Mouse (Mus musculus) forebrain, embryonic 14.5 days (tissue): ENCODE measurements at regions not wholly inside any gene's neighbourhood (a gene's known extent, or its start where the extent isn't known, plus 50 kb on each side); places are given as distances from the start of the nearest gene placed in this dataset.

Experiments used
- ATAC-seq: fragments of 200-750 bp; cut with Nextera tagmentation; 2 replicates; pipeline ENCODE4 v1.8.0; 2017; ENCODE audit warnings: mild to moderate bottlenecking, moderate library complexity
- DNase-seq: peaks from one replicate; pipeline ENCODE4 v3.0.0-alpha.2; 2015; ENCODE audit warnings: low spot score
- H3K27ac ChIP-seq: fragments of 300-500 bp; sonication (generic); 2 replicates; pipeline ENCODE4 v1.5.1; 2014; ENCODE audit warnings: low read depth, mild to moderate bottlenecking, control low read depth, low read length, moderate library complexity
- H3K27me3 ChIP-seq: fragments of 300-500 bp; sonication (generic); replicated peaks from 2 replicates; pipeline ENCODE4 v1.6.1; 2014; ENCODE audit warnings: low read length, control low read depth, mixed read lengths; ENCODE audit not compliant: control insufficient read depth, insufficient read depth
- H3K36me3 ChIP-seq: fragments of 300-500 bp; sonication (generic); 2 replicates; pipeline ENCODE4 v1.6.1; 2014; ENCODE audit warnings: low read length, control low read depth; ENCODE audit not compliant: control insufficient read depth, insufficient read depth
- H3K4me1 ChIP-seq: fragments of 300-500 bp; sonication (generic); 2 replicates; pipeline ENCODE4 v1.6.1; 2014; ENCODE audit warnings: antibody characterized with exemption, low read length, control low read depth; ENCODE audit not compliant: control insufficient read depth, insufficient read depth
- H3K4me2 ChIP-seq: fragments of 300-500 bp; sonication (generic); 2 replicates; pipeline ENCODE4 v1.6.1; 2014; ENCODE audit warnings: mild to moderate bottlenecking, control low read depth, low read length
- H3K4me3 ChIP-seq: fragments of 300-500 bp; sonication (generic); 2 replicates; pipeline ENCODE4 v1.5.1; 2014; ENCODE audit warnings: low read depth, low read length, control low read depth
- H3K9ac ChIP-seq: fragments of 300-500 bp; sonication (generic); 2 replicates; pipeline ENCODE4 v1.6.1; 2014; ENCODE audit warnings: mild to moderate bottlenecking, low read length, control low read depth, moderate library complexity
- H3K9me3 ChIP-seq: fragments of 300-500 bp; sonication (generic); replicated peaks from 2 replicates; pipeline ENCODE4 v1.6.1; 2016; ENCODE audit warnings: low read length, control low read depth, mixed read lengths; ENCODE audit not compliant: control insufficient read depth
- WGBS: fragments of 180-500 bp; shearing (Covaris S2); extraction: QIAGEN DNeasy Blood & Tissue Kit; methylation state at CpG from one replicate; pipeline ENCODE4 v1.1.7; 2014; 5-methylcytosine and 5-hydroxymethylcytosine counted together

GRCm38 (mm10) chr15:27374517-27374916 is 92.0 kb upstream of the Ank start:
- 70% methylated on average over 1 of the region's 1 CpGs for WGBS
- ATAC-seq (no peak), DNase-seq (no peak)

DNA sequence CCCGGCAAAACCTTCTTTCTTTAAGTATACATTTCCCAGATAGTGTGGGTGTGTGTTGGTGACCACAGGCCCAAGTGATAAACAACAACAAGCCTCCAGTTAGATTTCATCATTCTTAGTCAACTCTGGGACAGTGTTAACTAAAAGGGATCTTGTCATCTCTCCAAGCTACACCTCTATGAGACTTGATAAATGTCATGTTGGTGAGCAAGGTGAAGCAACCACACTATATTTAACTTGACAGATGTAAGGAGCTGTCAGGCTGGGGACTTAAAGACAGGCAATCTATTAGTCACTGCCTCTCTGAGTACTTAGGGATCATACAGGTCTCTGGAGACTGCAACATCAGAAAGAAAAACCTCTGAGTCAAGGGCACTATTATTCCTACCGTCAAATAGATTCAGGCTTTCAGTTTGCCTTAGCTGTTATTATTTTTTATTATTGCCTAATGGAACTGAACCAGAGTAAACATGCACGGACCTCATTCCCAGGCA is 87.8 kb upstream of the Ank start:
- no peak overlapping the region for H3K27ac ChIP-seq
- no peak overlapping the region for H3K9ac ChIP-seq
- no peaks in the 10 kb centered on the region for H3K36me3 ChIP-seq
- WGBS, result 91% methylated on average over 3 of the region's 3 CpGs
- ATAC-seq (no peak), DNase-seq (no peak)
- no peaks in the 10 kb centered on the region for H3K9me3 ChIP-seq
- no peak overlapping the region for H3K4me2 ChIP-seq
- H3K4me3 ChIP-seq, result no peak overlapping the region
- no peaks in the 10 kb centered on the region for H3K4me1 ChIP-seq
- H3K27me3 ChIP-seq, result no peaks in the 10 kb centered on the region

More at GRCm38 (mm10) chr15:27374517-27374916, 92.0 kb upstream of the Ank start:
- no peak overlapping the region for H3K9ac ChIP-seq
- no peaks in the 10 kb centered on the region for H3K4me1 ChIP-seq
- H3K4me2 ChIP-seq, result no peak overlapping the region
- H3K27ac ChIP-seq, result no peak overlapping the region
- no peaks in the 10 kb centered on the region for H3K36me3 ChIP-seq
- no peaks in the 10 kb centered on the region for H3K27me3 ChIP-seq
- no peaks in the 10 kb centered on the region for H3K9me3 ChIP-seq
- H3K4me3 ChIP-seq, result no peak overlapping the region

DNA sequence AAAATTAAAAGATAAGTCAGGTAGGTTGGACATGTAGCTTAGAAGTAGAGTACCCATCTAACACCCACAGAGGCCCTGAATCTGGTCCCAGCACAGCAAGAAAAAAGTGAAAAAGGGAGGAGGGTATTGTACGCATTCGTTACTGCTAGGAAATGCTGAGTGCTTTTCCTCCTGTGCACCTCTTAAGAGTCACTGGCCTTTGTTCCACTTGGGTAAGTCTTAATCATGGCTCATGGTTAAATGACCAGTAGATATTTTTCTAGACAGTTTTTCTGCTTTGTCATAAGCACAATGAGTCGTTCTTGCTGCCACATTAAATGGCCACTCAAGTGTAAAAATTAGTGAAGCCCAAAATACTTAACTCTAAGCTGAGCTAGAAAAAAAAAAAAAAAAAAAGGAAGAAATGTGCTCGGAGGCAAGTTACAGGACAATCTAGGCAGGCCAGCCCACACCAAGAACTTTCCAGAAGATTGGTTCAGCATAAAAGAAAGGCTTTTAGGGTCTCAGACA is 86.0 kb upstream of the Ank start:
- Histone ChIP-seq H3K9ac (no peak overlapping the region), H3K27ac (no peak overlapping the region), H3K4me2 (no peak overlapping the region), H3K4me1 (no peaks in the 10 kb centered on the region), H3K9me3 (no peaks in the 10 kb centered on the region), H3K36me3 (no peaks in the 10 kb centered on the region), H3K27me3 (no peaks in the 10 kb centered on the region), H3K4me3 (no peak overlapping the region)
- 29% methylated on average over 4 of the region's 4 CpGs for WGBS
- ATAC-seq, result no peak
- DNase-seq, result no peak

DNA sequence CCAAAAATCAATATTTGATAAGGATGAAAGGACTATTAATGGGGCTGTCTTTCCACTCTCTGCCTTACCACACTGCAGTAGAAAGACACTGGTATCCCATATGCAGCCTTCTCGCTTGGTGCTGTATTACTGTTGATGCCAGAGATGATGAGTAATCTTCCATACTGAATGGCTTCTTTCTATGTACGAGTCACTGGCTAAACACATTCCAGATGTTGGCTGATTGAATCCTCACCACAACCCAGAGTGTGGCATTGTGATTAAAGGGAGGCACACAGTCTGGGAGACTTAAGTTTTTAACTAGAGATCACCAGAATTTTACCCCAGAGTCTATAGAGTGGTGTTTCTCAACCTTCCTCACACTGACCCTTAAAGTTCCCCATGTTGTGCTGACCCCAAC is 84.9 kb upstream of the Ank start:
- ATAC-seq (no peak), DNase-seq (no peak)
- no peaks in the 10 kb centered on the region for H3K27me3 ChIP-seq
- no peaks in the 10 kb centered on the region for H3K4me1 ChIP-seq
- H3K27ac ChIP-seq, result no peak overlapping the region
- H3K36me3 ChIP-seq, result no peaks in the 10 kb centered on the region
- H3K4me3 ChIP-seq, result no peak overlapping the region
- WGBS, result 84% methylated on average over 2 of the region's 2 CpGs
- H3K9ac ChIP-seq, result no peak overlapping the region
- no peak overlapping the region for H3K4me2 ChIP-seq
- no peaks in the 10 kb centered on the region for H3K9me3 ChIP-seq

DNA sequence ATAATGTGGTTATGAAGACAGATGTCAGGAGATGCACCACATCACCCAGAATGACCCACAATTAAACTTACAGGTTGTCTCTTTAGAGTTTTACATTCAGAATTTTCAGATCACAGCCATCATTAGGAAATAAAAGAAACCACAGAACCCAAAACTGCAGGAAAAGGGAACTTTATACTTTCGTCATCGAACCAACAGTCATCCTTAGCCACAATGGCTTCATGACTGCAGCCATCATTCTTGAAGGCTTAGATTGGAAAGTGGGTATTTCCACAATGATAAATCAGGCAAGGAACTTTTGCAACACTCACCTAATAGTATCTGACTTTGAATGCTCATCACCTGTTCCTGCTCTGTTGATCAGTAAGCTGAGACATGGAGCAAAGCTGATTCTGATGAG is 75.9 kb upstream of the Ank start:
- Histone ChIP-seq H3K36me3 (no peaks in the 10 kb centered on the region), H3K4me3 (no peak overlapping the region), H3K4me2 (no peak overlapping the region), H3K27ac (no peak overlapping the region), H3K9ac (no peak overlapping the region), H3K9me3 (no peaks in the 10 kb centered on the region; the same call in 1 of the 2 replicates), H3K4me1 (no peaks in the 10 kb centered on the region), H3K27me3 (no peaks in the 10 kb centered on the region)
- ATAC-seq (no peak), DNase-seq (no peak)
- WGBS, result 95% methylated on average over 2 of the region's 2 CpGs

GRCm38 (mm10) chr15:27405721-27406161 is 60.7 kb upstream of the Ank start:
- no peak for ATAC-seq
- H3K36me3 ChIP-seq, result no peaks in the 10 kb centered on the region
- H3K9ac ChIP-seq, result no peak overlapping the region
- H3K4me2 ChIP-seq, result no peak overlapping the region
- WGBS, result 90% methylated on average over 20 of the region's 20 CpGs
- DNase-seq, result no peak
- no peaks in the 10 kb centered on the region for H3K27me3 ChIP-seq
- no peaks in the 10 kb centered on the region for H3K4me1 ChIP-seq
- H3K27ac ChIP-seq, result no peak overlapping the region
- no peak overlapping the region for H3K4me3 ChIP-seq
- no peaks in the 10 kb centered on the region for H3K9me3 ChIP-seq

DNA sequence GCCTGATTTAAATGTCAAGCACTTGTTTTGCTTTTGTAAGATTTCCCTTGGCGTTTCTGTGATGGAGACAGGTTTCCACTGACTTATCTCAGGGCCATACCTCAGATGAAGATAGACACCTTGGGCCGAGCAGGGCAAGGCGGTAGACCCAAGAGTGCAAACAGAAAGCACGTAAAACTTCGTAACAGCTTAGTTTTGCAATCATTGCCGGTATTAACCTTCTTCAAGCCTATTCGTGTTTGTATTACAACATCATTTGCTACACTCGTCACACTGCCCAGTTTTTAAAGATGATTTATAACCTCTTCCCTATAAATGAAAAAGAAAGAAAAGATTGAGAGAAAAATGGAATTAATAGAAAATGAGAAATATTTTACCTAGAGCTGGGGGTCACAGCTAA is 56.6 kb upstream of the Ank start:
- DNase-seq, result no peak
- WGBS, result 91% methylated on average over 8 of the region's 8 CpGs
- Histone ChIP-seq H3K4me3 (no peak overlapping the region), H3K27me3 (no peaks in the 10 kb centered on the region), H3K9me3 (no peaks in the 10 kb centered on the region), H3K27ac (no peak overlapping the region), H3K4me1 (no peaks in the 10 kb centered on the region), H3K4me2 (no peak overlapping the region), H3K36me3 (no peaks in the 10 kb centered on the region), H3K9ac (no peak overlapping the region)
- no peak for ATAC-seq

- no peak overlapping the region for H3K27ac ChIP-seq
- H3K4me1 ChIP-seq, result no peaks in the 10 kb centered on the region
- WGBS, result 83% methylated on average over 2 of the region's 2 CpGs
- H3K4me3 ChIP-seq, result no peak overlapping the region
- DNase-seq (no peak), ATAC-seq (no peak)
- no peak overlapping the region for H3K9ac ChIP-seq
- H3K4me2 ChIP-seq, result no peak overlapping the region
- no peaks in the 10 kb centered on the region for H3K27me3 ChIP-seq
- H3K9me3 ChIP-seq, result no peaks in the 10 kb centered on the region
- no peaks in the 10 kb centered on the region for H3K36me3 ChIP-seq
Observed at GRCm38 (mm10) chr15:27412304-27412703, 54.2 kb upstream of the Ank start.

DNA sequence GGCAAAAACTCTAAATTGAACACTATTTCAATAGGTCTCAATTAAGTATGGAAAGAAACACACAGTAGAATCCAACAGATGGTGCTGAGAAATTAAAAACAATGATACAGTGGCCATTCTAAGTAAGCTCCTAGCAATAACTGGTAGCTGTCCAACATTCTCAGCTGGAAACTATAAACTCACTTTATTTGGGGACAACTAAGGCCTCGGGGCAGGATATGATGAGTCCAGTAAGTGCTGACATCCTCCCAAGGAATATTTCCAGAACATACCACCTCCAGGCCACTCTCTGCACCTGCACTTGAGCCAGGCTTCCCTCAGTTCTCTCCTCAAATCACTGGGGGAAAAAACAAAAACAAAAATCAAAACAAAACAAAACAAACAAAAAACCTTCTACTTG is 53.7 kb upstream of the Ank start:
- Histone ChIP-seq H3K9ac (no peak overlapping the region), H3K4me3 (no peak overlapping the region), H3K4me1 (no peaks in the 10 kb centered on the region), H3K27ac (no peak overlapping the region), H3K9me3 (no peaks in the 10 kb centered on the region), H3K36me3 (no peaks in the 10 kb centered on the region), H3K4me2 (no peak overlapping the region), H3K27me3 (no peaks in the 10 kb centered on the region)
- no peak for ATAC-seq
- 77% methylated on average over 1 of the region's 1 CpGs for WGBS
- no peak for DNase-seq
